Mouse (Mus musculus): ENCODE results near the gene Srprb. TPM values are rescaled to one million over a fixed set of nuclear protein-coding genes. Genes with fewer than 3 reads are reported as not detected.
A peak's percentile ranks its signal among the peaks of the same experiment; 100 is the strongest.

Srprb gene
- polyA plus RNA-seq, 1 experiment from 2014 or later: 49.5 TPM

GRCm38 (mm10) chr9:103229037-103229867, 27.3 kb upstream of the Srprb start:
- Histone ChIP-seq H3K4me3 (no peak overlapping the region), H3K9me3 (replicated peaks) (no peaks in the 10 kb centered on the region), H3K4me2 (replicated peaks) (no peak overlapping the region), H3K27me3 (no peaks in the 10 kb centered on the region), H3K4me1 (peaks cover 7% of the 10 kb centered on the region), H3K27ac (no peak overlapping the region), H3K9ac (no peak overlapping the region), H3K36me3 (no peaks in the 10 kb centered on the region)
- no peak for ATAC-seq (ENCODE audit: low FRiP score)
- 87% methylated on average over 15 of the region's 15 CpGs for WGBS

GRCm38 (mm10) chr9:103228370-103229003, 26.6 kb upstream of the Srprb start:
- ATAC-seq (ENCODE audit: low FRiP score): no peak
- no peaks in the 10 kb centered on the region for H3K9me3 ChIP-seq (replicated peaks)
- no peaks in the 10 kb centered on the region for H3K27me3 ChIP-seq
- WGBS: 81% methylated on average over 13 of the region's 13 CpGs
- H3K36me3 ChIP-seq: no peaks in the 10 kb centered on the region
- peaks cover 7% of the 10 kb centered on the region; the same call in 1 of the 2 replicates for H3K4me1 ChIP-seq
- H3K27ac ChIP-seq: no peak overlapping the region
- no peak overlapping the region for H3K4me2 ChIP-seq (replicated peaks)
- no peak overlapping the region for H3K9ac ChIP-seq
- no peak overlapping the region for H3K4me3 ChIP-seq

GRCm38 (mm10) chr9:103227760-103228159, 25.8 kb upstream of the Srprb start:
- H3K27me3 ChIP-seq: no peaks in the 10 kb centered on the region
- H3K4me2 ChIP-seq (replicated peaks): no peak overlapping the region
- no peak overlapping the region for H3K4me3 ChIP-seq
- H3K27ac ChIP-seq: no peak overlapping the region
- ATAC-seq (ENCODE audit: low FRiP score): no peak
- peaks cover 7% of the 10 kb centered on the region; the same call in 1 of the 2 replicates for H3K4me1 ChIP-seq
- H3K9ac ChIP-seq: no peak overlapping the region
- 92% methylated on average over 16 of the region's 16 CpGs for WGBS
- no peaks in the 10 kb centered on the region for H3K9me3 ChIP-seq (replicated peaks)
- no peaks in the 10 kb centered on the region for H3K36me3 ChIP-seq

GRCm38 (mm10) chr9:103226806-103227205, 24.9 kb upstream of the Srprb start:
- H3K27ac ChIP-seq: no peak overlapping the region
- H3K27me3 ChIP-seq: no peaks in the 10 kb centered on the region
- no peak overlapping the region for H3K9ac ChIP-seq
- H3K4me2 ChIP-seq (replicated peaks): no peak overlapping the region
- no peak for ATAC-seq (ENCODE audit: low FRiP score)
- H3K4me1 ChIP-seq: peaks cover 7% of the 10 kb centered on the region; the same call in 1 of the 2 replicates
- 93% methylated on average over 15 of the region's 15 CpGs for WGBS
- H3K4me3 ChIP-seq: no peak overlapping the region
- H3K36me3 ChIP-seq: no peaks in the 10 kb centered on the region
- no peaks in the 10 kb centered on the region for H3K9me3 ChIP-seq (replicated peaks)

- Histone ChIP-seq H3K27ac (no peak overlapping the region), H3K9me3 (replicated peaks) (no peaks in the 10 kb centered on the region), H3K4me3 (no peak overlapping the region), H3K27me3 (no peaks in the 10 kb centered on the region), H3K9ac (no peak overlapping the region), H3K4me1 (peaks cover 5% of the 10 kb centered on the region; the same call in 1 of the 2 replicates), H3K36me3 (no peaks in the 10 kb centered on the region), H3K4me2 (replicated peaks) (no peak overlapping the region)
- no peak for ATAC-seq (ENCODE audit: low FRiP score)
- WGBS: 64% methylated on average over 3 of the region's 3 CpGs
Measured at GRCm38 (mm10) chr9:103225464-103225863, 23.5 kb upstream of the Srprb start.

- ATAC-seq (ENCODE audit: low FRiP score): no peak
- no peak overlapping the region for H3K4me3 ChIP-seq
- no peak overlapping the region for H3K9ac ChIP-seq
- H3K4me2 ChIP-seq (replicated peaks): no peak overlapping the region
- H3K27me3 ChIP-seq: no peaks in the 10 kb centered on the region
- 92% methylated on average over 7 of the region's 7 CpGs for WGBS
- H3K27ac ChIP-seq: no peak overlapping the region
- no peaks in the 10 kb centered on the region for H3K4me1 ChIP-seq
- no peaks in the 10 kb centered on the region for H3K36me3 ChIP-seq
- no peaks in the 10 kb centered on the region for H3K9me3 ChIP-seq (replicated peaks)
Measured at GRCm38 (mm10) chr9:103224721-103225120, 22.8 kb upstream of the Srprb start.

GRCm38 (mm10) chr9:103214281-103214680, 12.3 kb upstream of the Srprb start:
- no peaks in the 10 kb centered on the region for H3K4me1 ChIP-seq
- H3K27ac ChIP-seq: no peak overlapping the region
- ATAC-seq (ENCODE audit: low FRiP score): no peak
- H3K9me3 ChIP-seq (replicated peaks): no peaks in the 10 kb centered on the region
- H3K9ac ChIP-seq: no peak overlapping the region
- H3K4me2 ChIP-seq (replicated peaks): no peak overlapping the region
- no peak overlapping the region for H3K4me3 ChIP-seq
- no peaks in the 10 kb centered on the region for H3K27me3 ChIP-seq
- WGBS: 79% methylated on average over 4 of the region's 6 CpGs
- no peaks in the 10 kb centered on the region for H3K36me3 ChIP-seq

GRCm38 (mm10) chr9:103213631-103214030, 11.7 kb upstream of the Srprb start:
- 71% methylated on average over 2 of the region's 2 CpGs for WGBS
- no peak overlapping the region for H3K9ac ChIP-seq
- H3K27me3 ChIP-seq: no peaks in the 10 kb centered on the region
- no peak overlapping the region for H3K4me2 ChIP-seq (replicated peaks)
- H3K36me3 ChIP-seq: no peaks in the 10 kb centered on the region
- no peak for ATAC-seq (ENCODE audit: low FRiP score)
- H3K4me1 ChIP-seq: peaks cover 5% of the 10 kb centered on the region
- H3K27ac ChIP-seq: no peak overlapping the region
- no peaks in the 10 kb centered on the region for H3K9me3 ChIP-seq (replicated peaks)
- H3K4me3 ChIP-seq: no peak overlapping the region

- WGBS: 82% methylated on average over 28 of the region's 28 CpGs
- no peak overlapping the region for H3K4me3 ChIP-seq
Measured at GRCm38 (mm10) chr9:103212654-103213420, 10.9 kb upstream of the Srprb start.

GRCm38 (mm10) chr9:103208802-103209423, 7.0 kb upstream of the Srprb start:
- Histone ChIP-seq H3K4me2 (replicated peaks) (no peak overlapping the region), H3K4me1 (peaks cover 5% of the 10 kb centered on the region), H3K9me3 (replicated peaks) (no peaks in the 10 kb centered on the region), H3K27me3 (no peaks in the 10 kb centered on the region), H3K36me3 (no peaks in the 10 kb centered on the region), H3K9ac (no peak overlapping the region; the same call in 1 of the 2 replicates), H3K27ac (no peak overlapping the region), H3K4me3 (no peak overlapping the region)
- 52% methylated on average over 6 of the region's 6 CpGs for WGBS
- no peak for ATAC-seq (ENCODE audit: low FRiP score)

More at GRCm38 (mm10) chr9:103212654-103213420, 10.9 kb upstream of the Srprb start:
- no peak overlapping the region for H3K9ac ChIP-seq
- H3K27ac ChIP-seq: no peak overlapping the region
- H3K27me3 ChIP-seq: no peaks in the 10 kb centered on the region
- no peaks in the 10 kb centered on the region for H3K9me3 ChIP-seq (replicated peaks)
- no peaks in the 10 kb centered on the region for H3K36me3 ChIP-seq
- no peak overlapping the region for H3K4me2 ChIP-seq (replicated peaks)
- peaks cover 5% of the 10 kb centered on the region for H3K4me1 ChIP-seq
- no peak for ATAC-seq (ENCODE audit: low FRiP score)

GRCm38 (mm10) chr9:103207846-103208245, 5.9 kb upstream of the Srprb start:
- H3K9ac ChIP-seq: no peak overlapping the region
- ATAC-seq (ENCODE audit: low FRiP score): peak; percentile 77
- no peaks in the 10 kb centered on the region for H3K9me3 ChIP-seq (replicated peaks)
- no peak overlapping the region for H3K27ac ChIP-seq
- peak overlapping the region; percentile 11; the same call in 1 of the 2 replicates for H3K4me3 ChIP-seq
- H3K4me1 ChIP-seq: peaks cover 5% of the 10 kb centered on the region
- H3K4me2 ChIP-seq (replicated peaks): peak overlapping the region; percentile 46
- WGBS: 9% methylated on average over 16 of the region's 16 CpGs
- H3K27me3 ChIP-seq: no peaks in the 10 kb centered on the region
- no peaks in the 10 kb centered on the region for H3K36me3 ChIP-seq

- 91% methylated on average over 5 of the region's 5 CpGs for whole genome bisulfite sequencing
- no peak for ATAC-seq (ENCODE audit: low FRiP score)
- H3K9me3 ChIP-seq (replicated peaks): no peaks in the 10 kb centered on the region
- no peak overlapping the region for H3K9ac ChIP-seq
- H3K4me3 ChIP-seq: no peak overlapping the region
- no peak overlapping the region for H3K4me2 ChIP-seq (replicated peaks)
- H3K4me1 ChIP-seq: peaks cover 10% of the 10 kb centered on the region
- no peaks in the 10 kb centered on the region for H3K27me3 ChIP-seq
- no peak overlapping the region for H3K27ac ChIP-seq
- H3K36me3 ChIP-seq: no peaks in the 10 kb centered on the region
Measured at GRCm38 (mm10) chr9:103205786-103206185, 3.8 kb upstream of the Srprb start.
